Mouse (Mus musculus) cerebellum, adult (tissue): Measurements from ENCODE around the gene Noto.
"Not testable (repeated sequence)": the region's sequence is repeated elsewhere in the genome, so short reads cannot be mapped to it uniquely, and the experiment has no call there.

Source experiments
- ATAC-seq: cut with Nextera tagmentation; 2 replicates; pipeline ENCODE4 v1.9.2; 2017; ENCODE audit warnings: mild to moderate bottlenecking, moderate library complexity, mixed read lengths; ENCODE audit not compliant: insufficient number of reproducible peaks, low FRiP score, low TSS enrichment

The Noto gene

DNA sequence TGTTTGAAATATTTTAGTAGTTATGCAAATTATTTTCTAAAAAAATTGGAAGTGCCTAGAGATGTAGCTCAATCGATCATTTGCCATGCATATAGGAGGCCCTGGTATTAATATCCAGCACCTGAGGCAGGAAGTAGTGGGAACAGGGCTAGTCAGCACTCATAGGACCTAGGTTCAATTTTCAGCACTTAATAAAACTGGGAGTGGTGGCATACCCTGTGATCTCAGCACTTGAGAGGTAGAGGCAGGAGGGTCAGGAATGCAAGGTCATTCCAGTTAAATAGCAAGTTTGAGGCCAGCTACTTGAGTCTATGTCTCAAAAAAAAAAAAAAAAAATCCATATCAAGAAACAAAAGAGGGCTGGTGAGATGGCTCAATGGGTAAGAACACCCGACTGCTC is 4.5 kb upstream of the Noto start:
- no peak for ATAC-seq

DNA sequence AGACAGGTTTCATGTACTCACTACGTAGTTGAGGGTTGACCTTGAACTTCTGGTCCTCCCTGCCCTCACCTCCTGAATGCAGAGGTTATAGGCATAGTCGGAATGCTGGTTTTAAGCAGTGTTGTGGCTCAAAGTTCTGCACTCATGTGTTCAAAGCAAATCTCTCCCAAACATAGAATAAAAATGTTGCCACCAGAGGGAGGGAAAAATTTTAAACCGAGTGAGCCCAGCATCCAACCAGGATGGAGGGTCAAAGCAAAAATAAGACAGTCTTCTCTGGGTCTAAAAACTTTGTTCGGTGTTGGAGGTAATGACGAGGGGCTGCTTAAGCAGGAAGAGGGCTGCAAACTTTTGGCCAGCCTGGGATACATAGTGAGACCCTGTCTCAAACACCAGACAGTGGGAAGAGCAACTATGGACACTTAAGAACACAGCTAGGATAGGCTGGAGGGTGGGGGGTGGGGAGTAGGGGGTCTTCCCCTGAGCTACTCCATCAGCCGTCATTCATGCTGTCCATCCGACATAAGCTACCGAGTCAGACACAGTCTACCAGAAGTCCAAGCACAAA is 7.7 kb downstream of the Noto start:
- no peak; the same call in 1 of the 2 replicates for ATAC-seq

DNA sequence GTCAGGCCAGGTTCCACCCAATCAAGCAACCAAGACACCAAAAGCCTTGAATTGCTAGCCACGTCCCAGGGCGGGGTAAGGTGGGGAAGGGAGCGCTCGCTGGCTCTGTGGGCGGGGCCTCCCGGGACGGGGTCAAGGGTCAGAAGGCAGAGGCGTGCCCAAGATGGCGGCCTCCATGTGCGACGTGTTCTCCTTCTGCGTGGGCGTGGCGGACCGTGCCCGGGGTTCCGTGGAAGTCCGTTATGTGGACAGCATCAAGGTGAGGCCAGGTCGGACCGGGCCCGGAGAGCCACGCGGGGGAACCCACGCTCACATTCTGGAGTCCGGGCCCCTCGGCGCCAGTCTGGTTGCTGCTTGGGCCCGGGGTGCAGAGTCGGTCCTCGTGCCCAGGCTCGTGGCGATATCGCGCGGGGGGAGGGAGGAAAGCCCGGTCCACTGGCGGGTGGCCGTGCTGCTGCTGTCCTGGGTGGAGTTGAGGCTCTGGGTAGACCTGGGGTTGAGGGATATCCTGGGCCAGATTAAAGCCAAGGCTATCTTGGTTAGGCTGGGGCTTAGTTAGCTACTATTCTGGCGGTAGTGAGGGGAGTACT is 8.3 kb downstream of the Noto start, which contains the start of gene Smyd5:
Gene Smyd5, plus strand, starts transcription at position 148 of the 590 bp plus-strand sequence.
- peak; percentile 80; the same call in 1 of the 2 replicates for ATAC-seq

DNA sequence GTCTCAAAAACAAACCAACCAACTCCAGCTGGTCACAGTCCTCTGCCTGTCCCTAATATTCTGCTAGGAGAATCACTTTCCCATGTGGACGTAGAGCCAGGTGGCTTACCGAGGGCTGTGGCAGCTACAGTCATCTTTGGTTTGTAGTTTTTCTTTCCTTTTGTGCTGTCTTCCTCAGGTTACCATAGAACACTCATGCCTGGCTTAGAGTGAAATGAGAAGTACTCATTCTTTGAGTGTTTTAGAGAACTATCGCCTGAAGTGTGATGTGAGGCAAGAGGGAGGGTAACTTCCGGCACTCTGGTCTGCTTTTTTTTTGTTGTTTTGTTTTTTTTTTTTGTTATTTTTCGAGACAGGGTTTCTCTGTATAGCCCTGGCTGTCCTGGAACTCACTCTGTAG is 10.2 kb downstream of the Noto start:
- ATAC-seq, result no peak

DNA sequence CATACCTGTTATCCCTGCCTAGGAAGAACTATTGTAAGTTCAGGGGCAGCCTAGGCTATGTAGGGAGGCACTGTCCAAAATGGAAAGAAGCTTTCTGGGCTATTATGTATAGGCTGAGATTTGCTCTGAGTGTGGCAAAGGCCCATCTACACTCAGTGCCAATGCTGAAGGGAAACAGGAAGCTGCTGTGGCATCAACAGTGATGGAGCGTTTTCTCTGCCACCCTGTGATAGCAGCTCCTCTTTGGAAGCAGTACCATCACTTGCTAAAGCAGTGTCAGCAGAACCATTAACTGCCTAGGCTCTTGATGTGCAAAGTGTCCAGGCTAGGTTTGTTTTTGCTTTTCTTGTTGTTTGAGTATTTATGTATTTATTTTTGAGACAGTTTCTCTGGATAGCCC is 12.5 kb downstream of the Noto start:
- no peak for ATAC-seq

DNA sequence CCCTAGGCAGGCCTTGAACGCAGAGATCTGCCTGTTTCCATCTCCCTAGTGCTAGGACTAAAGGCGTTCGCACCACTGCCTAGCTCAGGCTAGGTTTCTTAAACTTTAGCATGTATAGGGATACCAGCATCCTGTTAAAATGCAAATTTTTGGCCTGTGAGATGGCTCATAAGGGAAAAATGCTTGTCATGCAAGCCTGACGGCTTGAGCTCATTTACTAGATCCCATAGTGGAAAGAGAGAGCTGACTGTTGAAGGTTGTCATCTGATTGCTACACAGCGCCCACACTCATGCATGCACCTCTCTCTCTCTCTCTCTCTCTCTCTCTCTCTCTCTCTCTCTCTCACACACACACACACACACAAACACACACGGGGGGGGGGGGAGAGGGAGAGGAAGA is 12.9 kb downstream of the Noto start:
- ATAC-seq, result no peak

DNA sequence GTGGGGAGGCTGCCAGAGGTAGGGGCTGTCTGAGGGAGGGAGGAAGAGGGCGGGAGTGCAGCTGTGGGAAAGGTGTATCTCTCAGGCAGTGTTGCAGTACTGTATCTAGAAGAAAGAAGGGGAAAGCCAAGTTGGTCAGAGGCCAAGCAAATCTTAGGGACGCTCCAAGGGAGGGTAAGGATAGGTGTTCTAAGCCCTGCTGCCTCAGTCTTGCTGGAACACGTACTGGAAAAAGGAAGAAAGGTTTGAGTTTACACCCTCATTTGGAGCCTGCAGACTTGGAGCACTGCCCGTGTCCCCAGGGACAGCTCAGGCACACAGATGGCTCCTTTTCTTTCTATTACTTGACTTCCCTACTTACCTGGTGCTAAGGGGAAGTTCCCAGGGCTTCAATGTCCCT is 17.5 kb downstream of the Noto start:
- ATAC-seq, result no peak

DNA sequence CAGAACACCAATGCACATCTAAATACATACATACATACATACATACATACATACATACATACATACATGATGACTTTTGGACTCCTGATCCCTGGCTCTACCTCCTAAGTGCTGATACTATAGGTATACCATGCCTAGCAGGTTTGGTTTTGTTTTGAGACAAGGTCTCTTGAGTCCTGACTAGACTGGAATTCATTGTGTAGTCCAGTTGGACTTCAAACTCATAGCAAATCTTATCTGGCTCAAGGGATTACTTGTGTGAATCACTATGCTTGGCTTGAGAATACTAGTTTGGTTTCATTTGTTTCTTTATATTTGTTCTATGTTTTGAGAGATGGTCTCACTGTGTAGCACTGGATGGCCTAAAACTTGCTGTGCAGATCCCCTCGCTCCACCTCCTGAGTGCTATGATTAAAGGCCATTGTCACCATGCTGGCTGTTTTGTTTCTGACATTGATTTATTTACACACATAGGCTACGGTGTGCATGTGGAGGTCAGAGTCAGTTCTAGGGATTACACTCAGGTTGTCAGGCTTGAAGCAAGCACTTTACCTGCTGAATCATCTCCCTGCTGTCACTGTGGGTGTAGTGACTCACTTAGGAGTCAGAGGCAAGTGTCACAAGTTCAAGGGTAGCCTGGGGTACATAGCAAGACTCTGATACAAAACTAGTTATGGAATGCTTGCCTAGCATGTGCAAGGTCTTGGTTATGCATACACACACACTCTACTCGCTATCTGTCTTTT is 20.0 kb downstream of the Noto start:
- ATAC-seq, result no peak

DNA sequence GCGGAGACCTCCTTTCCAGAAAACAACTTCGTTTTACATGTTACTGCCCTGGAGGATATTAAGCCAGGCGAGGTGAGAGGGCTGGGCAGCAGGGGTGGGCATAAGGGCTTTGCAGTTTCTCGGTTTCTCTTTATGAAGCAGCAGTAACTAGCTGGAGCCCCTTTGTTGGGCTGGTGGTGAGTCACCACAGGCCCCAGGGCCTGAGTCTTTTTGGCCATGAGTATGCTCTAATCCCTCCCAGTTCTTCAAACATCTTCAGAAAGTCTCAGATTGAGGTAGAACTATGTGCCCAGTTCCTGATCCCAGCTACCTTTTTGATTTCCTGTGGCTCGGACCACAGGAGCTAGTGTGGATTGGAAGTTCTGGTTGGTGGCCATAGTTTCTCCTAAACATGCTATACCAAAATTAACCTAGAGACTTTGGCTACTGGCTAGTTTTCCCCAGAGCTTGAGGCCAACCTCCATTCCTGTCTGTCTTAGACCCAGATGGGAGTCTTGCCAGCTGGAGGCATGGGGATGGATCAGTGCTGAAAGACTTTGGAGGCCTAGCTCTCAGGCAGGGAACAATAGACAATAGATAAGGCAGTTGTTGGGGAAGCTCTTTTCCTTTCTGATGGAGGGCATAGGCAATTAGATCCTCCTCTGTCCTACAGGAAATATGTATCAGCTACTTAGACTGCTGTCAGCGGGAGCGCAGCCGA is 20.7 kb downstream of the Noto start:
- ATAC-seq, result no peak

DNA sequence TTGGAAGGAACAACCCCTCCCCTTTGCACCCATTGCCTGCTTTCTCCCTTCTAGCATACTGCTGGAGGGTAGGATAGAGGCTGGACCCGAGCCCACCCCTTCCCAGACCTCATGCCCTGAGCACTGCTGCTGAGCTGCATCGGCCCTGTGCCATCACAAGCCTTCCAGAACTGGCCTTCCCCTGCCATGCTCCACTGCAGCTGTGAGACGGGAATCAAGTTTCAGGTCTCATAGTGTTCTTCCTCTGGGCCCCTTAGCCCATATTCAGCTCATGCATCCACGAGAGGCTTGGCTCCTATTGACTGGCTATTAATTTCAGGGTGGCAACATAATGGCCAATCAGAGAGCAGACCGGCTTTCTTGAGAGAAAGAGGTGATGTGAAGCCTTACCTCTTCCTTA is 21.6 kb downstream of the Noto start:
- no peak for ATAC-seq

DNA sequence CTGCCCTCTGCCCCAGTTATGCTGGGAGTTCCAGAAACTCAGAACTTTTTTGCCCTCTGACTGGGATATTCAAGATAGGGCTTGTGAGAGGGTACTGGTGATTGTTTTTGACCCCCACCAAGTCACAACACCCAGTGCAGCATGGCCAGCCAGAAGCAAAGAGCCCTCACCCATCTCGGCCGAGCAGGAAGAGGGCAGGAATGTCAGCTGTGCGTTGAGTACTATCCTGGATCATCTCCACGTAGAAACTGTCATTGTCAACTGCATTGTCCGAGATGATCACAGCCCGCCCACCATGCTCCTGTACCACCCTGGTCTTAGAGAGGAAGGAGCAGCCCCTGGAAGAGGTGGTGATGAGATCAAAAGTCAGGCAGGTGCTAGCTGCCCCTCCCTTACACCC is 23.7 kb downstream of the Noto start:
- ATAC-seq, result no peak

DNA sequence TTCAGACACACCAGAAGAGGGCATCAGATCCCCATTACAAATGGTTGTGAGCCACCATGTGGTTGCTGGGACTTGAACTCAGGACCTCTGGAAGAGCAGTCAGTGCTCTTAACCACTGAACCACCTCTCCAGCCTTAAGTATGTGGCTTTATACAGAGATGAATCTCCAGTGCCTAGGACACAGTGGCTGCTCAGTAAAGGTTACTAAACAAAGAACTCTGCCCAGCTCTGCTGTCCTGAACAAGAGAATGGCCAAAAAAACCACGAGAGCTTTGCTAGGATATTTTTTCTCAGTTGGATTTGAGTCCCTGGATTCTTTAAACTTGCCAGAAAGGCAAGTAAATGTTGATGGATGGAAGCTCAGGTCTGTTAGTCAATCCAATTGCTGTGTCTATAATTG is 26.5 kb downstream of the Noto start:
- ATAC-seq, result not testable (repeated sequence)

DNA sequence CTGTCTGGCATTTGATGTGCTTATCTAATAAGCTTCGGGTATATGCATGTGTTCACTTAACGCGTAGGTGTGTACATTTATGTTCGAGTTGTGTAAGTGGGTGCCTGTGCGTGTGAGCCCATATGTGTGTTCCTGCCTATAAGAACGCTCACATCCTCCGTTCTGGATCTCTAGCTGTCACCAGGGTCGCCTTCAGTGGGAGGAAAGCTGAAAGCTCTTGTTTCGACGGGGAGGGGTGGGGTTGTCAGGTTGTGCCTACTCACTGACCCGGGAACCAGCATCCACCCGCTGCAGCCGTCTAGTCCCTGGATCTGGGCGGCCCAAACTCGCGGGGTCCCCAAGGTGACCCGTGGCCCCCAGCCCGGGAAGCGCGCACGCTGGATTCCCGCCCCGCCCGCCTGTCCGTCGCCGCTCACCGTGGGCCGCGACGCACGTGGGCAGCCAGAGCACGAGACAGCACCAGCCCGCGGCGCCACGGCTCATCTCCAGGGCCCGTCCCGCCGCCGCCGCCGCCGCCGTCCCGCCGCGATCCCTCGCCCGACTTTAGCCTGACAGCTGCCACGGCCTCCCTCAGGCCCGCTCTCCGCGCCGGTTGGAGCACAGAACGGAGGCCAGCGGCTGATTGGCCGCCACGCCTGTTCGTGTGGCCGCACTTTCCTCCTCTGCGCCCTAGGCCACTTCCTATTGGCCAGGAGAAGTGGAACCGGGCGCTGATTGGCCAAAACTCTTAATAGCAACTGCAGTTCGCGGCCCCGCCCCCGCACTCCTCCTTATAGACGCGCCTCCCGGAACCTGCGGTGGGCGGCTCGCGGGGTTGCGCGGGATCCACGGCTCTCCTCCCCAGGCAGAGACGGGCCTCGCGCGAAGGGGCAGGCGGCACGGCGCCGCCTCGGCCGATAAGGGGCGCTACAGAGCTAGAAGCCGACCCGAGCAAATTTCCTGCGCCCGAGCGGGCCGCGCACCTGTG is 27.3 kb downstream of the Noto start, which contains the start of gene Cct7:
Gene Cct7, plus strand, starts transcription at position 818 of the 967 bp plus-strand sequence.
- peak; percentile 93 for ATAC-seq

DNA sequence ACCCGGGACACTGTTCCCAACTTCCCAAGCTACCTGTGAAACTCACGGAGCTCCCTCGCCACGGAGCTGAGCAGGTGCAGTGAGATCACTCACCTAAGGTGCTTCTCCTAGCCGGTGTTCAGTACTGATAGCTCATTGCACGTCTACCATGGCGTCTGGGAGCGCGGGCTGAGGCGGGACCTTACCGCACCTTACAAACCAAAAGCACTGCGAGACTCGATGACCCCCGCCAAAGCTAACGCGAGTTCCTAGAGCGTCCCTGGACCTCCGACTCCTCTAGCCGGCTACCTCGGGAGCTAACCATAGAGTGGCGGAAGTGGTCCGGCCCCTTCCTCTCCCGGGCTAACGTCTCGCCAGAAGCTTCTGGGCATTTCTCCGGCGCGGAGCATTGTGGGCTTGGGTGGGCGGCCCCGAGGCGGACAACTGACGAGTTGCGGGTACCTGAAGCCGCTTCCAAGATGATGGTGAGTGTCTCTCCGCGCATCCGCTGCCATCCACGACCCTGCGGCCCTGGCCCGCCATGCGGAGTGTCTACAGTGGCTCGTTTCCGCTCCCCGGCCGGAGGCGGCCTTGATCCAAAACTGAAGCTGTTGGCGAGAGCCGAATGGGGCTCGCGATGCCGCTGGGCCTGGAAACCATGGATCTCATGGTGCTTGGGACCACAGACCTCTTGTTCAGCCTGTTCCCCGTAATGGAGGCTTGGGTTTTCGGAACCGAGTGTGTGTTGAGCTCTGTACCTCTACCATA is 28.2 kb downstream of the Noto start, which contains the start of gene Pradc1:
Gene Pradc1, minus strand, starts transcription at position 307 of the 747 bp plus-strand sequence.
- ATAC-seq, result peak; percentile 79

DNA sequence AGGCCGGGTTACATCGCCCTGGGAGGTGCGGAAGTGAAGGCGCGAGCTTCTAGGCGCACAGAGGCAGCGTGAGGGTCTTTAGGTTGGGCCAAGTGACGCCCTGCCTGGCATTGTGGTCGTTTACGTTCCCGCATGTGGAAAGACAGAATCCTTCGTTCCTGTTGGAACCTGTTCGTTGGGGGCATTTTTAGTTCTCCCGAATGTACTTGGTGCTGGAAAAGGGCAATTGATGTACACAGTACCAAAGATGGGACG is 28.7 kb downstream of the Noto start:
- ATAC-seq, result no peak

DNA sequence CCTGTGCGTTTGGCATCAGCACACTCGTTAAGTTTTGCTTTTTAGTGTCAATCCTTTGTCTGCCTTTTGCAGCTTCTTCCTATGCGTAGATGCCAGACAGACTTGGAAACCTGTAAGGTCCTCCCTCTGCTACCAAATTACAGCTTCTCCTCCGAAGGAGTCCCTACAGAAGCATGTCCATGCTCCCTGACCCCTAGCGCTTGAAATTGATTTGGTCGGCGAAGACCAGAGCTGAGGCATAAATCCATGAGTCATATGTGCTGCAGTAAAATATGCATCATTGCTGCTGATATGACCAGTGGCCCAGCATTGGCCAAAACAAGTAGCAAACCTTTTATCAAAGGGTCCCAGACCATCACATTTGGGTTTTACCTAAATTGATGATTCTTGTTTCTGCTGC is 29.1 kb downstream of the Noto start:
- no peak for ATAC-seq

DNA sequence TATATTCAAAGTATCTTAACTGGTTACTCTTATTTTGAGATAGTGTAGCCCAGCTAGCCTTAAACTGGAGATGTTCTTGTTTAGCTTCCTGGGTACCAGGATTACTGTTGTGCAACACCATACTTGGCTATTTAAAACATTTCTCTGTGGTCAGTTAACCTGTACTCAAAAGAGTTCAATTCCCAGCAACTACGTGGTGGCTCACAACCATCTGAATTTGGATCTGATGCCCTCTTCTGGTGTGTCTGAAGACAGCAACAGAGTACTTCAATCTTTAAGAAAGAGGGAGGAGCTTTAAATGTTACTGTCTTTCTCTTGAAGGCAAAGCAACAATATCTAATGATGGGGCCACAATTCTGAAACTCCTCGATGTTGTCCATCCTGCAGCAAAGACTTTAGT is 35.9 kb downstream of the Noto start:
- no peak for ATAC-seq

DNA sequence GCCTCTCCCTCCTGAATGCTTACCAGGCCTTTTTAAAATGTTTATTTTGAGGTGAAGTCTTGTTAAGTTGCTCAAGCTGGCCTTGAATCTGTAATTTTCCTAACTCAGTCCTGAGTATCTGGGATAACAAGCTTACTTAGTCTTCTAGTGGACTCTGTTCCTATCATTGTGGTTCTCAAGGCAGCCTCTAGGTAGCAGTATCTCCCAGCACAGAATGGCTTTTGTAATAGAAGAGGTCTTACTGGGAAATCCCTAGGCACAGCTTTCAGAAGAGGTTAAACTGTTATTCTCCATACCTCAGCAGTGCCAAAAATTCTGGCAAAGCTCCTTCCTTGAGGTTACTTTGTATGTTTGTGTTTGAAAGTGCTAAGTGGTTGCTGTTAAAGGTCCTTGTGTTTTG is 41.7 kb downstream of the Noto start:
- ATAC-seq, result no peak

DNA sequence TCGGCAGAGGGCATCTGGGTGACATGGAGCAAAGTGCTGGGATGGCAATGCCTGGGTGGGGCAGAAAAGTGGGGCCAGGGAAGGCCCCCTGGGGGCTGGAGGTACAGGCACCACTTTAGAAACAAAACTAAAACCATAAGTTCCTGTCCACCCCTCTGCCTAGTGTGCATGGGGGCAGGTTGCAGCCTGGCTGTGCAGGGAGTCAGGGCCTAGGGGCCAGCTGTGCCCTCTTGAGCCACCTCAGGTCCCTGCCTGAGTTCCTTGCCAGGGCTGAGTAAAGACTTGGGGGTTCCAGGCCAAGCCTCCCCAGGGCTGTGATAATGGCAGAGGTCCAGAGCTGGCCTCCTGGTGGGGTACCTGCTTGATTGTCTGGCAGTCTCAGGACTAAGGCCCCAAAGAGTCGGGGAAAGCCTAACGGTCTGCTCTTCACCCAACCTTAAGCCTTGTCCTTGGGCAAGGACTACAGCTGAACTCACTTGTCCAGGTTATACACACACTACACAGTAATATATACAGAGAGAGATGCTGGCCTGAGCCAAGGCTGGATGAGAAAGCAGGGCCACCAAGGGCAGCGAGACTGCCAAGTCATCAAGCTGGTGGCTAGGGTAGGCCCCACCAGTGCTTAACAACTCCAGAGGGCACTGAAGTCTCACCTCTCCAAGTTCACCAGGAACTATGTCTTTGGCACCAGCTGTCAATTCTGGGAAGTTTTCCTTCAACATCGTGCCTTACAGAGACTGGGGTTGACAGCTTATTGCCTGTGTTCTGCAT is 46.2 kb downstream of the Noto start:
- no peak for ATAC-seq
